Mouse (Mus musculus): ENCODE data around the gene Itga8. TPM values are rescaled to one million over a fixed set of nuclear protein-coding genes. Genes with fewer than 3 reads are reported as not detected.
A peak's percentile ranks its signal among the peaks of the same experiment; 100 is the strongest.

Itga8 gene
- total RNA-seq, 2 experiments from 2014 or later, result 20.1 to 23.8 TPM

DNA sequence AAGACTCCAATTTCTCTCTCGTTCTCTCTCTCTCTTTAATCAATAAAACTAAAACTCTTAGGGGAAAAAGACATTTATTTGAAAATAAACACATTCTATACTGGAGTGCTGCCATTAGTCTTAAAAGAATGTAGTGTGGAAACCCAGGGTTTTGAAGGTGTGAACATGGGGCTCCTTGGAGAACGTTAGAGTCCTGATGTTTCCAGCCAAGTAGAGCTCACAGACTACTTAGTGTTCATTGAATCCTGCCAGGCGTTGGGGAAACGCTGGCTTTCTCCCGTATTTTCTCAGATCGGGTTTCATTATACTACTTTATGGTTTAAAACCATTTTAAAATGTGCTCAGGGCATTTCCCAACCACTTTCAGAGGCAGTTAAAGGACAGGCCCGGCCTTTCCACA lies 103.0 kb downstream of the Itga8 start:
- DNase-seq (ENCODE audit: low spot score in 2 of 2), result no peak

DNA sequence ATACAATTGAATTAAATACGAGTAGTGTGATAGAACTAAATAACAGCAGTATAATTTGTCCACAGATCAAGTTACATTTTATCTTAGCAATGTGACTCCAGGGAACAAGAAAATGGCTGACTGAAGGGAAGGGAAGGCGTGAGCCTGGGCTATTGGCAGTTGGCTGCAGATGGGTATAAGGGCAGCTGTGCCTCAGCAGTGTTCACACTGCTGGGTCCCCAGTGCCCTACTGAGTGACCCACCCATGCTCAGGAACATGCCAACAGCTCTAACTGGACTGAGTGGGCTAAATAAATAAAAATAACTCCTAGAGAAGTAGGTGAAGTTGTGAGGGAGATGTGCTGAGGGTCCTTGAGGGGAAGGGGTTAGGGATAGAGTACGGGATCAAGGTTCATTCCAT lies 103.5 kb downstream of the Itga8 start:
- no peak for DNase-seq (ENCODE audit: low spot score in 2 of 2)

DNA sequence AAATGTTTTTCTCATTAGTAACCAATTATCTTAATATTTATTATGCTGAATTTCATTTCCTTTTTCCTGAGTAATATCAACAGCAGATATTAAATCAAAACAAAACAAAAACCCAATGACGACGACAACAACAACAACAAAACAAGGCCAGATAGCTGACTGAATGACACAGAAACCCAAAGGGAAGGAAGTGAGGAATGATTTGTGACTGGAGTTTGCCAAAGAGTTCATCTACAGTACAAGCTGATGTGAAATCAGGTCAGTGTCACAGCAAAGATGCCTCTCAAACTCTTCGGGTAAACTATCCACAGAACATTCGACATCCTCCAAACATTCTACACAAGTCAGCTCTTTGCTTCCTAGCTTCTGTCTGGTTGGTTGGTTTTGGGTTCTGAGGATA lies 104.0 kb downstream of the Itga8 start:
- DNase-seq (ENCODE audit: low spot score in 2 of 2), result no peak

DNA sequence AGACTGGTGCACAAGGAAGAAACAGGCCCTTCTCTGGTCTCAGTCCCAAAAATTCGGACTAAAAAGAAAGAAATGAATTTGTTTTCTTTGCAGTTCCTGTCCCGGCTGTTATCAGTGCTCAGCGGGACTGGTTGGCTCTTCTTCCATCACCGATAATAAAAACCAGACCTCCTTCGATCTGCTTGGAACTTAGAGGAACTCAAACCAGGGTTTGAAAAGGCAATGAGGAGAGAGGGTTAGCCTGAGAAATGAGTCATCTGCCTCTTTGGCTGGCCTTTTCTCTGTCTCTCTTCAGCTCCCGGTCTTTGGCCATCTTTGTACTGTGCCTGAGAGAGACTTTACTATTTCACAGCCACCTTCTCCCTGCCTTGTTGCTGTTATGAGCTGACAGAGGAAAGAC lies 112.7 kb downstream of the Itga8 start:
- no peak for DNase-seq (ENCODE audit: low spot score in 2 of 2)

DNA sequence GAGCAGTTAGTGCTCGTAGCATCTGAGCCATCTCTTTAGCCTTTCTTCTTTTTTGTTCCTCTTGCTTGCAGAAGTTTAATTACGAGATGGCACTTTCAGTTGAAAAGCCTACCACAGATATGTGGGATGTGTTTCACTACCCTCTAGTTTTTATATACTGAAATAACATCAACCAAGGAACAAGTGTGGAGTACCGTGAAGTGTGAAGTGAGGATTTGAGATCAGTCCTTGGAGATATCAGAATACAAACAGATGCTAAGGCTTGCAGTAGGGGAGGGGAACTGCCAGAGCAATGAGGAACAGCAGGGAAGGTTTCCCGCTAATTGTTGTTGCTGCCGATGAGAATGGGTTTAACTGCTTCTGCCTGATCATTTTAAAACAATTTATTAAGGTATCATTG lies 114.1 kb downstream of the Itga8 start:
- DNase-seq (ENCODE audit: low spot score in 2 of 2), result peak in 1 of 2 experiments; percentile 16

DNA sequence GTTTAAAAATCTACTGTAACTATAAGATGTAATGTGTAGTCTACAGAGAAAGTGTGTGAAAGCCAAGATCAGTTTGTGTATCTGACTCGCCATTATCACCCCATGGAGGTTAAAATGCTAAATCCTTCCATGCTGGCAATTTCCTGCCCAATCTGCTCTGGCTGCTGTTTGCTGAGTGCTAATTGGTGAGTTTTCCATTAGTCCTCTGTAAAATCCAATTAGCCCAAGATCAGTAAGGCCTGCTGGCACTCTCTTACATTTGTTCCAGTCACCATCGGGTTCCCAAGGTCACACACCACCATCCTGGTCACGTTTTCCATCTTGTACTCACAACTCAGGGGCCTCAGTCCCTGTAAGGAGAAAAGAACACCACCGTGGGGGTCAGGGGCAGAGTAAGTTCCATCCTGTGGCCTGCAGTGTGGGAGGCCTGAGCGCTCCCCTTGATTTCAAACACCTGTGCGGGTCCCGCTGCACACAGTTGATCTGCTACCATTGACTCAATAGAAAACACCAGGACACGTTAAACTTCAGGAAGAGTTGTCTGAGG lies 119.2 kb downstream of the Itga8 start:
- DNase-seq (ENCODE audit: low spot score in 2 of 2), result no peak

DNA sequence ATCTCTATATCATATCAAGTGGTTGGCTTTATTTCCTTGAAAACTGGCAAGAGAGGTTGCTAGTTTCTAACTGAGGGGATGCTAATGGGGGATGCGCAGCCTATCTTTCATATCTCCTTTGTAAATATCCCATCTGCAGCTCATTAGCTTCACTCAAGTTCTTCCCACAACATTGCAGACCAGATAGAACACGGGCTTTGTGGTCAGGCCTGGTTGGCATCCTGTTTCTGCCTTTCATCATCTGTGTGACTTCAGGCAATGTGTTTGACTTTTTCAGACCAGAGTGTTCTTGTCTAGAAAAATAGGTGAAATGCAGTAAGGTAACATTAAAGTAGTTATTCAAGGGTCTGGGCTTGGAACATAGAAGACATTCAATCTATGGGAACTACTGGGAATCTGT lies 121.1 kb downstream of the Itga8 start:
- no peak for DNase-seq (ENCODE audit: low spot score in 2 of 2)

DNA sequence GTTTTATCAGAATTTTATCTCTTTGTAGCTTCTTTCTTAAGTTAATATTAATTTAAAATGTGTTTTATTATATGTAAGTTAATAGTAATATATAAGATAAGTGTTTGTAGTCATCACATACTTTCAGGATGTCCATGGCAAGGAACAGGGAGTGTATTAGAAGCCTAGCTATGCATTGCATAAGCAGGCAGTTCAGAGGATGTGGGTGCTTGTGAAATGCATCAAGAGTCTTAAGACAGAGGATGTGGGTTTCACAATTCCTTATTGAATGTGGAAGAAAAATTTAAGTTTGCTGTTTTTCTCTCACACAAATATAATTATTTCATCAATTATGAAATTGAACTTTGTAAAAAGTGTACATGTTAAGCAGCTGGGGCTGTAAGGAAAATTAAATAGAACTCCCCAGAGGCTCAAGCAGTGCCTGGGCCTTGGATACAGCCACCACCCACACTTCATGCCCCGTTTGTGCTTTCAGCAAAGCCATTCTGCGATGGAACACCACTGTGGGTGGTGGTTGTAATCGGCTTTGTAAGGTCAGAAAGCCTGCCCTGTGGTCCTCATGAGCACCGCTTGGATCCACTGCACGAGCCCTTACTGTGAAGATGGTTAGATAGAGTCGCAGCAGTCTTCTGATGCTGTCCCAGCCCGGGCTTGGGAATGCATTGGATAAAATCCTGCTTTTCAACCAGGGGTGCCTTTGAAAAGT lies 126.8 kb downstream of the Itga8 start:
- DNase-seq (ENCODE audit: low spot score in 2 of 2), result no peak

DNA sequence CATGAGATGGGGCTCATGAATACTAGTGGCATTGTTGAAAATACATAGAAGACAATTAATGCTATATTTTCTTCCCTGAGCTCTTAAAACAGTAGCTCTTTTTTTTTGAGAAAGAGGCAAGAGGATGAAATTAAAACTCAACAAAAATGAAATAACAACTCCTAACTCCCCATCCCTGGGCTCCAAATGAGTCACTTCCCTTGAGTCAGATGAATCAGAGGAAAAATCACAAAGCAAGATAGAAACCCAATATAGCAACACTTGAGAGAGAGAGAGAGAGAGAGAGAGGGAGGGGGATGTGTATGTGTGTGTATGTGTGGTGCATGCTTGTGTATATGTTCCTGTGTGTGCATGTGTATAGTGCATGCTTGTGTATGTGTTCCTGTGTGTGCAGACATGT lies 131.5 kb downstream of the Itga8 start:
- no peak for DNase-seq (ENCODE audit: low spot score in 2 of 2)

DNA sequence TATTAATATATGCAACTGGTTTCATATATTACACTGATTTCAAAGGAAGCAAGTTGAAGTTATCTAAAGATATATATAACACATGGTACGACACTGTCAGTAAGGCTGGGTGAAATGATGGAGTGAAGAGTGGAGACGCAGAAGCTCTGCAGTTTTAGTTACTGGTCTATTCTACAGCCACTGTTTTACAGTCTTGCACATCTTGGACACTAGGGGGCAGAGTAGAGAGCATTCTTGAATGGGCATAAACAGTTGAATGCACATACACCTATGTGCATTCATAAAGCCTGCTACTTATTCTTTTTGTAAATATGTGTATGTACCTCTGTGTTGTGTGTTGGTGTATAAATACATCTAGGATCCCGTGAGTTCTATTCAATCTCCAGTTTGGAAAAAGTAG lies 141.2 kb downstream of the Itga8 start:
- peak in 1 of 2 experiments; percentile 56 for DNase-seq (ENCODE audit: low spot score in 2 of 2)

DNA sequence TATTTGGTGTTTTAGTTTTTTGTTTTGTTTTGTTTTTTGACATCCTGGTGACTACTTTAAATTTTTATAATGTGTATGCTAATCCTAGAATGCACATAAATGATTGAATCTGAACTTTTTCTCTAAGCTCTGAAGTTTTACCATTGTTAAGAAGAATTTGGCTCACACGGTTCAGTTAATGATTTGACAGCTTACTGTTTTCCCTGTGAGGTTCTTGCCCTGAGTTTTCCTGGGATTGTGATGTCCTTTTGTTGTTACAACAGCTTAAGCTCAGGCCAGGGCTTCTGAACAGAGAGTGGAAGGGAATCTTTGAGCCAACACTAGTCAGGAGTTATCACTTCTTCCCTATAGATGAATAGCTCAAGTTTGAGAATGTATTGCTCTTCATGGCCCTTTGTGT lies 144.7 kb downstream of the Itga8 start:
- no peak for DNase-seq (ENCODE audit: low spot score in 2 of 2)

DNA sequence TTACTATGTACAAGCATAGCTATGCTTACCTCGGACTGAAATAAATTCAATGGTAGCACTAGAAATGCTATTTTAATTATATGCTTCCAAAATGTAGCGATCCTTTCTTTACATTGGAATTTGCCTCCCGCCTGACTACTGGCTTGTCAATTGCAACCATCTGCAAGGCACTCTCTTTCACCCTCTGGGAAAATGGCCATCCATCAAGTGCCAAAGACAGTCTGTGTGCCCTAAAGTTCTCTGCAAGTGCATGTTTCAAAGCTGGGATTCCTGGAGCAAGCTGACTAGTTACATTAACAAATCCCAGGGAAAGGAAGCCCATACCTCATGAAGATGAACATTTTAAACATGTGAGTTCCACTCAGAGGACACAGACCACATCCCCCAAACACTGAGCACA lies 145.3 kb downstream of the Itga8 start:
- no peak for DNase-seq (ENCODE audit: low spot score in 2 of 2)

DNA sequence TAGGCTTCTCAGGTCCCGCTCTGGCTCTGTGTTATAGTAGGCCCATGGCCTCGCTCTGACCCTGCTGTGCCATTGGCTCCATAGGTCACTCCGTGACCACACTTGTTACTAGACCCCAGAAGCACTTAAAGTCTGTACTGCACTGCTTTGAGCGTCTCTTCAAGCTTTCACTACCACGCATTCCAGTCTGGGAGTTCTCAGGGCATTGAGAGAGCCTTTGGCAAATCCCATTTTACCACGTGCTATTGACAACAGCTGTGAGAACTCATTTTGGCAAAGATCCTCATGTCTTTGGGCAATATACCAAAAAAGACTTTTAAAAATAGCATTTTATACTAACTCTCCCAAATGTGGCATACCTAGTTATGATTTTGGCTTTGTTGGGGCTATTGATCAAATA lies 147.0 kb downstream of the Itga8 start:
- DNase-seq (ENCODE audit: low spot score in 2 of 2), result peak in 1 of 2 experiments; percentile 65

DNA sequence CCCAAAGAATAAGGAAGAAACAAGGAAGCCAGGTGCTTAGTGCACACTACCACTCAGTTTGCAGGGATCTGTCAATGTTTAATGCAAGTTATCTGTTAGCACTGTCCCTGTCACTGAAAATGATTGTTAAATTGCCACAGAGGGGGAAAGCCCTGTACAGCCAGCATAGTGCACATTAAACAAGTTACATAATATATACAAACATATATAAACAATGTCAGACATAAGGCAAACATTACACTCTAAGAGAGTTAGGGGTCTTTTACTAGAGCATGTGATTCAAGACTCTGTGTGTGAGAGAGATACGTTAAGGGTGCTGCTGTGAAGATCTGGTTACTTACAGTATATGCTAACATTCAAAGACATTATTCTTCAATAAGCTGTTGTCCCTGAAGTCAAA lies 148.2 kb downstream of the Itga8 start:
- no peak for DNase-seq (ENCODE audit: low spot score in 2 of 2)

DNA sequence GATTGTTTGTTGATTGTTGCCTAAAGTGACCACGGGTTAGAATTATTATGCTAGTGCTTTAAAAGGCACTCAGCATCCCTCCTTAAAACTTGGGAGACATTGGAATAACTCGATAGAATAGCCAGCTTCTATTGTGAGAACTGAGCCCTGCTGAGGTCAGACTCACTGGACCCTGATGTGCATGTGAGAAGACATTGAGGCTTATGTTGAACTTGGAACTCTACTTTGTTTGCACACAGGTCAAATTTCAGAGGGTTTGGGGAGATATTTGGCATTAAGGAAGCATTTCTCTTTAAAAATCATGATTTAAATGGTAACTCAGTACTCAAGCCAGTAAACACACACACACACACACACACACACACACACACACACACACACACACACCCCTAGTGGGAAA lies 153.8 kb downstream of the Itga8 start:
- no peak for DNase-seq (ENCODE audit: low spot score in 2 of 2)

DNA sequence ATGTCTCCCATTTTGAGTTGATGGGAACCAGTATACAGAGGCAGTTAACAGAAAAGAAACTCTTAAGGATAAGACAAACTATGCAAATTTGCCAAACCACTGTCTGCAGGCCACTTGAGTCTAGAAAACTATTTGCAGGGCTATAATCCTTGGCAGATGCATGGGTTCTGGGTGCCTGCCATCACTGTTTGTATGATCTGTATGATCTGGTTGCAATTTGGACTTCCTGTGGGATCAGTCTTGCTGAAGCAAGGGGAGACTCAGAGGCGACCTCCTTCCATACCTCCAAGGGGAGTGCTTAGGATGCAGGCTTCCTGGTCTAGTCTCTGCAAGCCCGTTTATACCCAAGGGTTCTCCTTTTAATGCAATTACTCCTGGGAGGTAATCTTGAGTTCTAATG lies 155.1 kb downstream of the Itga8 start:
- no peak for DNase-seq (ENCODE audit: low spot score in 2 of 2)

DNA sequence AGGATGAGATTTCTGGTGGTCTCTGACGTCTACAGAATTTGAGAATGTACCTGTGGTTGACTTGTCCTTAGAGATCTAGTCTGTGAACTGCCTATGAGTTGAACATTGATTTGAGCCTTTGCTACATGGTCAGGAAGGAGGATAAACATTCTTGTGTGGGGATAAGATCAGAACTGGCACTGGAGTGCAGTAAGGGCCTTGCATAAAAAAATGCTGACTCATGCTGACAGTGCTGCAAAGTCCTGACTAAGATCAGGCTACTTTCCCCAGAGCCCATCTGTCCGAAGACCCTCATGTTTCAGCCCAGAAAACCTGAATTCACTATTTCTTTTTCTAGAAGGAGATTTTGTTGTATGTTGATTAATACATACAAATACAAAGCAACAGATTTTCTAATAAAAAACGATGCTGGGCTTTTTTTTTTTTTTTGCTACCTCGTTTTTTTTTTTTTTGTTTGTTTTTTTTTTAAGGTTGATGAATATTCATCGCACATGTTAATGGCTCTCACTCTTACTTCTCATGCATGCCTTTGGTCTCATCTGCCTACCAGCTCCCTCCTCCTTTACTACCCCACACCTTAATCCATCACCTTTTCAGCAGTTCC lies 162.9 kb downstream of the Itga8 start:
- DNase-seq (ENCODE audit: low spot score in 2 of 2), result no peak

DNA sequence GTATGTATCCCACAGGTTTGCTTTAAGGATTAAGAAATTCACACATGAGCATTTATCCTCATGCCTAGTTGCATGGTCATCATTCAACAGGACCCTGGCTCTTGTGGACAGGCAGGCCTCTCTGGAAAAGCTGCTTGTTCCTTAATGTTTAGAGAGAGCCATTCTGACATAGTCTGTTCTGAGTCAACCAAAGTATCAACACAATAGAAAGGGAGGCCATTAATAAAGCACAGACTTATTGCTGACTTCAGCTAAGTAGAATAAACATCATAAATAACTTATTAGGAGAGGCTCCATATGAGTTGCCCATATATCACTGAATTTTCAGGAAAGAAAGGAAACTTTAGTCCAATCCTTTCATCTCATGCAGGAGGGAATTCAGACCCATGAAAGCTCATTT lies 175.1 kb downstream of the Itga8 start:
- DNase-seq (ENCODE audit: low spot score in 2 of 2), result no peak

DNA sequence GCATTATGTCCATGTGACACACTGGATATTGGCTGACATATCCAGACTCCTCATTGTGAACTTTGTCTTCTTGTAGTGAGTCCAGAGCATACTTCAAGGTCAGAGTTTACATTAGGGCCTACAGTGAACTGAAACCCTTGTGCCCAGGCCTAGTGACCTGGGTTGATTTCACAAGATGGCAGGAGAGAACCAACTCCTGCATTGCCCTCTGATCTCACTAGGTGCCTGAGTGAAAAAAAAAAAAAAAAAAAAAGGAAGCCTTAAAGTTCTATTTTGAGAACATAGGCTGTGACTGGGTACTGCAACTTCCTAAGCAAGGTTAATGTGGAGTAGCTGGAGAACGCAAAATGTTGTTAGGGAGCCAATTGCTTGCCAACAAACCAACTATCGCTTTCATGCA lies 186.2 kb downstream of the Itga8 start:
- DNase-seq (ENCODE audit: low spot score in 2 of 2), result no peak

DNA sequence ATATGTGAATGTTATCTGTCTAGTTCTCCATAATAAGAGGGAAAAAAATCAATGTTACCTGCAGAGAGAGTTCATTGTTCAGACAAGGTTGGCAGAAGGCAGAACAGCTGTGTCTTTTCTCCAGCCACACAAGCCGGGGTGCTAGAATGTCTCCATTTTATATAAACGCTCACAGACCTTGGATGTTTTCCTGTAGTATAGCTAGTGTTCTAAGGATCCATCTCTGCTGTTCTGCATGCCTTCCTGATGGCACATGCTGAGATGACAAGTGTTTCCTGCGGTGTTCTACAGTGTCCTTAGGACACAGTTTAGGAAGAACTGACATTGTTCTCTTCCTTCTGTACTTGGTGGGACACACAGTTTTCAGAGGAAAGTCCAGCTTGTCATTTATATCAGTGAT lies 192.4 kb downstream of the Itga8 start:
- no peak for DNase-seq (ENCODE audit: low spot score in 2 of 2)

DNA sequence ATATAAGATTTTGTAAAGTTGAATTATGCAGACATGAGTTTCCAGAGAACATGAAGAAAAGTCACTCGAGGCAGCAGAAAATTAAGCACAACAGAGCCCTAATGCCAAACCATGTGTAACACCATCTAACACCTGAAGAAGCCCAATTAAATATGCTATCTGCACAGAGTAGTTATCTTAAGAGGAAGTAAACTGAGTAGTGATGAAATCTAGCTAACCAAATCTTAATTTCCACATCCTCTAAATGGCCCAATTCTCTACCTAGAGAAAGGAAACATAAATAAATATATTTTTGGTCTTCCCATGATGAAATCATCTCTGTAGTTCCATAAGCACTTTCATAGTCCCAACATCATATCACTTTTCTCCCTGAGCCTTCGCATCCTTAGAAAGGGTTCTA lies 193.4 kb downstream of the Itga8 start:
- DNase-seq (ENCODE audit: low spot score in 2 of 2), result no peak

DNA sequence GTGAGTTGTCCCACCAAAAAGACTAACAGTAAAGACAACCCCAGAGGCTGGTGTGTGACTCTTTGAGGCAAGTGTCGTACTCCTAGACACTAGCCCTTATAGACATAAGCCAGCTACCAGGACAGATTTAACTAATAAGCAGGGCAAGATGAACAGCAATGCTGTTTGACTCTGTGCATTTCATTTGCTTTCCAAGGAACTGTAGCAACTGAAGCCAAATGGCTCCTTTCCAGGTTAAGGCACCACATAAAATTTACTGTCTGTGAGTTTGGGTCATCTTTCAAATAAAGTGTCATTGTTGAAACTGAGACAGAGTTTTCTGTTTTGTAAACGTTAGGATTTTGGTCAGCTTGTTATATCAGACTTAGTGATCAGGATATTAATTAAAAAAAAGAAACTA lies 194.5 kb downstream of the Itga8 start:
- no peak for DNase-seq (ENCODE audit: low spot score in 2 of 2)

DNA sequence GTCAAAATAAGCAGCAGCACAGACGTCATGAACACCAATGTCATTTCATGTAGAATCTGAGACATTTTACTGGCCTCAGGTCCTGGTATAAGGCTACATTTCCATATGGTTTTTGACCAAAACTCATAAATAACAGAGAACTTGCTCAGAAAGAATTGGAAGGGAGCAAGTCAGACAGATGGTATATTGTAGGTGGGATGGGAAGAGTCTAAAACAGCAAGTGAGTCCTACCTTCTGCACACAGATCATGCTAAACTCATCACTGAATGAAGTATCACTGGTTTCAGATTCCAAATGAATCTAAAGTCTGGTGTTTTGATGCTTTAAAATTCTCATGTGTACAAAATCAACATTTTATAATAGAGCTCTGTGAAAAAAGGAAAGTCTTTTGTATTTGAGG lies 198.5 kb downstream of the Itga8 start:
- DNase-seq (ENCODE audit: low spot score in 2 of 2), result no peak

Data from layer of hippocampus, adult 18-20 months (tissue).